Mouse (Mus musculus) regulatory T cell (primary cell): ENCODE measurements around the gene Bdp1.

Experiments
- in situ Hi-C: fragments of 300-600 bp; cut with MboI, MseI; formaldehyde crosslinking; loops from one replicate; pipeline ENCODE4 v1.15.1; 2025; ENCODE audit warnings: high pct_unique_total_duplicates

The Bdp1 gene

DNA sequence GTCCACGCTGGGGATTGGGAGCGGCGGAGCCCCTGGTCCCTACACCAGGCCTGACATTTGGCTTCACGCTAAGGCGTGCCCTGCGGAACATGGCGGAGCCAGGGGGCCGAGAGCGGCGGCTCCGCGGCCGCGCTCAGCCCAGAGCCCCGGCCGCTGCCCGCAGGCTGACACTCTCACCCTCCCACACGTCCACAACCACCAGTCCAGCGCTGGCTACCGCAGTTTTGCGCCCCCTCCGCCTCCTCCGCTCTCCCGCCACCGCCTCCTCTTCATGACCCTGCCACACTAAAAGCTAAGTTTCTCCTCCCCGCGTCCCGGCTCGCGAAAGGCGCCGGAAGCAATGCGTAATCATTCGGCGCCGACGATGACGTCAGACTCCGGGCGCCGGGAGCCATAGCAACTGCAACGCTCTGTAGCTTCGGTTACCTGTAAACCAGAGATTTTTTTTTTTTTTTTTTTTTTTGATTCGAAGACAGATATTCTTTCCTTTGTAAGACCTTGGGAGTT, at the start of gene Bdp1:
Gene Bdp1, minus strand, starts transcription at position 323 of the 507 bp plus-strand sequence.
- in situ Hi-C loops, result no loop called here

DNA sequence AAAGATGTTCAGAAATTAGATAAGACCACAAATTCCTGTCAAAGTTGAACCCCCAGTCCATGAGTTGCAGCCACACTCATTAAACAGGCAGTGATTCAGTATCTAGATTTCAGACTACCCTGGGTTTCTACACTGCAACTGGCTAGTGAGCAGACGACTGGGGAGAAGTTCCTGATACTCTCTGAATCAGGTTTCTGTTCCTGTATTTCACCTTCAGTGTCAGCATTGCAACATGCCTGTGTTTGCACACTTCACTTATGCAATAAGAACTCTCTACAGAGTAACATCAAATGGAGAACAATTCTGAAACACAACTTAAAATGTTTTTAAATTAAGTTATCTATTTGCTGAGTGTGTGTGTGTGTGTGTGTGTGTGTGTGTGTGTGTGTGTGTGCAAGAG, 48.8 kb upstream of the Bdp1 start:
- in situ Hi-C loops, result no loop called here

DNA sequence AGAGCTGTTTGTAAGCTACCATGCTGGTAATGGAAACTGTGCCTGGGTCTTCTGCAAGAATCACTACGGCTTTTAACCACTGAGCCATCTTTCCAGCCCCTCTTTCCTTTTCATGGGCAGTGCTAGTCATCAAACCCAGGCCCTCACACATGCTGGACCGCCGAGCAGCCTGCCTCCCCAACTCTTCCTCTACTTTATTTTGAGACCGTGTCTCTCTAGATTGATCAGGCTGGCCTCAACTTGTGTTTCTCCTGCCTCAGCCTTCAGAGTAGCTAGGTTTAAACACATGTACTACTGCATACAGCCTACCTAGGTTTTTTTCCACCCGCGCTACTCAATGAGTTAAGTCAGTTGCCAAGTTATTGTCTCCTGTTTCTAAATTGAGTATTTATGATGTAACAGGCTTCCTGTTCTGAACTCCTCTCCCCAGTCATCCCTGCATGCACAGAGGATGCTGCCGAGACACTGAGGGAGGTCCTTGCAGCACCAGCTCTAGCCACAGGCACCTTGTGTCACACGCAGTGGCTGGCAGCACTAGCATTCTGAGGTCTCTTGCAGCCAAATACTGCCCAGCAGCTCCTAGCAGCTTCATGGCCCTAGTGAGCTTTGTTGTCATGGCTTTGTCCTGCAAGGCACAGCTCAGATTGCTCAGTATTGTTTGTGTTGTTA, 37.9 kb upstream of the Bdp1 start:
- in situ Hi-C loops, result no loop called here

DNA sequence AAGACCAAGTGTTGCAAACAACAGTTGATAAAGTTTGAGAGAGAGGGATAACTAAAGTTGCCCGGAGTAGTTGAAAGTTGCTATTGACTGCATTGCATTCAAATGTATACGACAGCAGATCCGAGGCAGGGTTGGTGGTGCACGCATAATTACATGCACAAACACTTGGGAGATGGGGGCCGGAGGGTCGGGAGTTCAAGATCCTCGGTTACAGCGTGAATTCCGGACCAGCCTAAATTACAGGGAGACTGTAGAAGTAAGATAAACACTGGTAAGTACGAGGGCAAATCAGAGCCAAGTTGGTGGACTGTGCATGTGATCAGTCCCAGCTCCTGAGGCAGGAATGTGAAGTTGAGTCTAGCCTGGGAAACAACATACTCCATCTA, 21.4 kb upstream of the Bdp1 start:
- in situ Hi-C loops, result loop anchor here (5.0 kb wide), 1 partner anchor 357 kb away; no protein-coding TSS in a partner anchor

DNA sequence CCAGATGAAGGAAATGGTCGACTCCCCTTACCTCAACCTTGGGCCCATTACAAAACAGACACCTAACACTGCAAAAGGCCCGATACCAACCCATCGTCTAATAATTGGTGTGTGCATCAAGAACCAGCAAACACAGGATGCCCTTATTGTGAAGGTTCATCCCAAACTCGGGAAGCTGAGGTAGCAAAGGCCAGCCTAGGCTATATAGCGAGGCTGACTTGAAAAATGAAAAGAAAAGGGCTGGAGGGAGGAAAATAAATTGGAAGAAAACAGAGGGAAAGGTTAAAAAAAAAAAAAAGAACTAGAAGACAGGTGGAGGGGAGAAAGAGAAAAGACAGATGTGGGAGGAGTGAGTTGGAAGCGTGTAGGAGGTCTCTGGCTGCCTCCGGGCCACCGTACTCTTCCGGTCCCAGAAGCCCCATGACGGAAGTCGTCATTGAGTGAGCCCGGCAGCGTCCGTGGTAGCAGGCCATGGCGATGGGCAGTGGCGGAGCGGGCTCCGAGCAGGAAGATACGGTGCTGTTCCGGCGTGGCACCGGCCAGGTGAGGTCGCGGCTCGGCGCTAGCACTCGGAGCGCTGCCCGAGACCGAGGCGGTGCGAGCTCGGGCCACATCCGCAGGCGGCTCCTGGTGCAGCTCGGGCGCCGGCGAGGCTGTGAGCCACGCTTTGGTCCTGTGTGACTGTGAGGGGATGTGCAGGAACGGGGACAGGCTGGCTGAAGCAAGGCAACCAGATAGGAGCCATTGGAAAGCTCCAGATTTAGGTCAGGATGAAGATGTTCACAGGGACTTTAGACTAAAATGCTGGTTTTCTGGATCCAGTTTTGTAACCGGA, 20.8 kb upstream of the Bdp1 start, which contains the start of gene Smn1:
Gene Smn1, plus strand, starts transcription at position 430 of the 835 bp plus-strand sequence.
- in situ Hi-C loops, result loop anchor here (5.0 kb wide), 1 partner anchor 358 kb away; no protein-coding TSS in a partner anchor

DNA sequence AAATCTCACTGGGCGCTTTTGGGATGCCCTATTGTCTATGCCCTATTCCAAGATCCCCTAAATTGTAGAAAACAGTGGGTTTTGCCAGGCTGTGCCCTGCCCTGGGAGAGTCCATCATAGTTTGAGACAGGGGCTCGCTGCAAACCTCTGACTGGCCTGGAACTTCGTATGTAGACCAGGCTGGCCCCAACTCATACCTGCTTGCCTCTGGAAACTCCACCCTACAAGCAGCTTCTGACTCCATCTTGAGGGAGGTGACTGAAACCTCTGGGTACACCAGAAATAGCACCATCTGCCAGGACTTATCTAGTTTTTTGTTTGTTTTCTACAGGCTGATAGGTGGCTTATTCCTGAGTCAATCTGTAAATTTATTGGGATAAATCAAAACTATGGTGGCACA, 20.1 kb upstream of the Bdp1 start:
- in situ Hi-C loops, result no loop called here

DNA sequence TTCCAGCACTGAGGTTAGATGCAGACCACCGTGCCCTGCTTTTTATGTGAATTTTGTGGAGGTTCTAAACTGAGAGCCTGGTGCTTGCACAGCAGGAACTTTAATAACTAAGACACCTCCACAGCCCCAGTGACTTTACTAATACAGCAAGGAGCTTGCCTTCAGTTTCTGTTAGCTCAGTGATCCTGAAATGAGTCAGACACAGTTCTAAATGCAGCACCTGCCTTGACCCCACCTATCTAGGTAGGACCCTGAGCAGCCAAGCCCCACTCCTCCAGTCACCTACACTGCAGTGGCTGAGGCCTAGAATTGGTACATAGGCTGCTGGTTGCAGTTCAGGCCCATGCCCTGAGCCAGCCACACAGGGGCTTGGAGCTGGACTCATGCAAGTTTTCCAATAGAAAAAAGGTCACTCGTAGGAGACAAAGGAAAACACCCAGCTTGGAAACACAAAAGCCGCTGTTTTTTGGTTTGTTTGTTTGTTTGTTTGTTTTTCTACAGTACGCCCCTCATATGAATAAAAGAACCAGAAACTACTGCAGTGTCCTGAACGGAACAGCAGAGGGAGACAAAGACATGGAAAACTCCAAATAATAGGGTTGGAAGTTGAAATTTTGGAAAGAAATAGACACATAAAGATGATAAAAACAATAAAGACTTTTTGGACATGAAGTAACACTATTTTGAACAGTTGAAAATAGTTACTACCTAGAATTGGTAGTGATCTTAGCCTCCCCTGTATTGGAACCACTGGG, 8.5 kb upstream of the Bdp1 start:
- in situ Hi-C loops, result no loop called here

DNA sequence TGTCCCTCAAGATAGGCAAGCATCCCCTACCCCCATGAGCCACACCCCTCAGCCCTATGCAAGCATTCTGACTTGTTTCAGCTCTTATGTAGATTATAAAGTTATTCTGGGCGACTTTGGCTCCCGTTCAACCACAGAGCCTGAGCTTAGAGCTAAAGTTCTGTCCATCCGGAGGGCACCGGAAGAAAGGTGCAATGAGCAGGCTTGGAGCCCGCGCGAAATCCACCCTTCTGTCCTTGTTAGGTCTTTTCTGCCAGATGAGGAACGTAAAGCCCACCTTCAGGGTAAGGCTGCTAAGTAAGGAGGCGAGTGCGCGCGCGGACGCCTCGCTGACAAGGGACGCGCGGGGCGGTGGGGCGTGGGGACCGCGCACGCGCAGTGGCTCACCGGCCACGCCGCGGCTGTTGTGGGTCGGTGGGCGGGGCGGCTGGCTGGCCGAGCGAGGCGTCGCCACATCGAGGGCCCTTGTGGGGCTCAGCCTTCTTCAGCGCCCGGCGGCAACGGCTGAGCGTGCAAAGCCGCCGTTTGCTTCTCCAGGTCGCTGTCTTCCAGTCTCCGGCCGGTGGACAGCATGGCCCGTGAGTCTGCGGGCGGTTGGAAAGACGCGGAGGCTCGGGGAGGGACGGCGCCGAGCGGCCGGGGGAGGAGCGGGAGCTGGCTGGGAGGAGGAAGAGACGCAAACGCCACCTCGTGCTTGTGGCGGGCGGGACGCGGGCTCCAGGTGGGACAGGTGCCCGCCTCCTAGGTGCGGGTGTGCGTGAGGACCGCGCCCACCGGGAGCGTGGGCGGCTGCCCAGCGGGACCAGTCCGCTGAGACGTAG, 4.0 kb upstream of the Bdp1 start, which contains the start of gene Serf1:
Gene Serf1, plus strand, starts transcription at position 361 of the 821 bp plus-strand sequence.
- in situ Hi-C loops, result no loop called here

DNA sequence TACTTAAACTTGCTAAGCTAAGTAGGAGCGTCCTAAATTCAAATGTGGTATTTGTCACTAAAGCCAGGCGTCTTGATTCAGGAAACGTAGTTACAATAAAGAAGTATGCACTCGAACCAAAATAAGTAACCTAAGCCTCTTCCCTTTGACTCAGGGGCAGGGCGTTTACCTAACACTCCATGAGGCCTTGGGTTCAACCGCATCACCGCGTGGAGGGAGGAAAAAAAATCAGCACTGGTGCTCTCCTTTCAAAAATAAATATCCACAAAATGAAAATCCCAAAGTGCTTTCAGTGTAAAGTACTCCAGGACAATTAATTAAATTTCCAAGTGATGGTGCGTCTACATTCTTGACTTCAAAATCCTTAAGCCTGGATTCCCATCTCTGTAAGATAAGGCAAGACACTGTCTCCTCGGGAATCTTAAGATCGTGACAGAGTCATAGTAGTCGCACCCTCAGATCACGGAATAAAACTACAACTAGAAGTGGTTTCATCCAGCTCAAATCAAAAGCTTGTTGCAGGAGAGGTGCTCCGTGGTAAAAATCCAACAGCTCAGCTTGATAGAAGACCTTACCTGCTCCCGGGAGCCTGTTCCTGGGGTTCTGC, 715 bp downstream of the Bdp1 start:
- in situ Hi-C loops, result no loop called here

DNA sequence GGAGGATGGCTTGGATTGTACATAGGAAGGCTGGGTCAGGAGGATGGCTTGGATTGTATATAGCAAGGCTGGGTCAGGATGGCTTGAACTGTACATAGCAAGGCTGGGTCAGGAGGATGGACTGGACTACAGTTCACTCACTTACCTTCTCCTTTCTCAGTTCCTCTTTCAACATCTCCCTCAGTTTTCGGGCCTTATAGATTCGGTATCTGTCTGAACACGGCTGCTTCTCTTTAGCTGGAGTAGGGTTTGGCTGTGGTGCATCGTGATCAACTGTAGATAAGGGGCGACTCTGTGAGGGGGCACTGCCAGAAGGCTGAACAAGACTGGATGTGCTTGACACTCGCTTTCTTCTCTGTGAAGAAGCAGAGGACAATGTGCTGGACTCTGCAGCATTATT, 5.1 kb downstream of the Bdp1 start:
- in situ Hi-C loops, result loop anchor here (25.0 kb wide), 1 partner anchor 1837 kb away; the partner anchor contains the start of genes Ankra2 and Utp15

DNA sequence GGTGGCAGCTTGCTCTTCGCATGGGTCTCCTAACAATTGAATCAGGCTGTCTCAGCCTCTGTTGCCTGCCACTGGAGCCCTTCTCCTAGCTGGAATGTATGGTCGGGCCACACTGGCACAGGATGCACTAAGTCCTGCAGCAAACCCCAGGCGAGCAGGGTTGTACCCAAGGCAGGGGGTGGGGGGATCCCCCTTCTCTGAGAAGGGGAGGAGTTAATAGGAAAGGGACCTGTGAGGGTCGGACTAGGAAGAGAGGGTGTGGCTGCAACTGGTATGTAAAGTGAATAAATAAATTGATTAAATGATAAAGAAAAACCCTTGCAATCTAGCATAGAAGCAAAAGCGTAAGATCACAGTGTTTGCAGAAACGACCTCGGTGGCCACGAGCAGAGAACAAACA, 32.4 kb downstream of the Bdp1 start:
- in situ Hi-C loops, result loop anchor here (10.0 to 25.0 kb wide), 2 partner anchors 741 to 1207 kb away; no protein-coding TSS in a partner anchor

DNA sequence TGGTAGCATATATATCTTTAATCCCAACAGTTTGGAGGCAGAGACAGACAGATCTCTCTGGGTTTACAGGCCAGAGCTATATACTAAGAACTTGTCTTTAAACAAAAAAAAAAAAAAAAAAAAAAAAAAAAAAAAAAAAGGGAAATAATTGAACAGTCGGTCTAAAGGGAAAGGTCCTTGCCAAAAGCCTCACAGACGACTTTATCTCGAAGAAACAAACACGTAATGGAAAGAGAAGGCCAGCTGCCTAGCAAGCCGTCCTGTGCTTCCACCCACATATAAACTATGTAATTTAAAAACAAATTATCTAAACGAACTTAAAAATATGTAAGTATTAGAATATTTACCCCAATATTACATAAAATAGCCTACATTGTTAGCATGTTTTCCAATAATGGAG, 36.0 kb downstream of the Bdp1 start:
- in situ Hi-C loops, result loop anchor here (25.0 kb wide), 1 partner anchor 744 kb away; no protein-coding TSS in a partner anchor

DNA sequence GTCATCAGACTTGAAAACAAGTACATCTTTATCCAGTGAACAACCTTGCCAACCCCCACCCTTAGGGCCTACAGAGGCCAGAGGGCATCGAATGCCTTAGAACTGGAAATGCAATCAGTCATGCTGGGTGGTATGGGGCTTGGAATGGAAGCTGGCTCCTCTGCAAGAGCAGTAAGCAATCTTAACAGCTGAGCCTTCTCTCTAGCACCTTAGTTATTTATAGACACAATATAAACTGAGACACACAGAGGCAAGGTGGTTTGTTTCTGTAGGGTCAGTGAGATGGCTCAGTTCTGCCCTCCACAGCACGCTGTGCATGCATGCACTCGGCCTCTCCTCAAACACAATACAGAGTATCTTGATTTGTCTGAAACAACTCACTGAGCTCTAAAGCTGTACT, 39.9 kb downstream of the Bdp1 start:
- in situ Hi-C loops, result loop anchor here (25.0 kb wide), 1 partner anchor 748 kb away; no protein-coding TSS in a partner anchor

DNA sequence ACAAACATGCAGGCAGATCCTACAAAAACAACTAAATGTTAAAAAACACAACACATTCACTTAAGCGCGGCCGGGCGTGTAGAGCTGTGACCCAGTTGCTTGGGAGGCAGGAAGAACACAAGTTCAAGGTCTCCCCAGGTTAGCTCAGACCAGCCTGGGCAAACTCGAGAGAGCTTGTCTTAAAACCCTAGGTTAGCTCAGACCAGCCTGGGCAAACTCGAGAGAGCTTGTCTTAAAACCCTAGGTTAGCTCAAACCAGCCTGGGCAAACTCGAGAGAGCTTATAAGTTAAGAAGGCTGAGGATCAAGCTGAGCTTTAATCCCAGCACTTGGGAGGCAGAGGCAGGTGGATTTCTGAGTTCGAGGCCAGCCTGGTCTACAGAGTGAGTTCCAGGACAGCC, 46.1 kb downstream of the Bdp1 start:
- in situ Hi-C loops, result loop anchor here (25.0 kb wide), 1 partner anchor 755 kb away; no protein-coding TSS in a partner anchor

DNA sequence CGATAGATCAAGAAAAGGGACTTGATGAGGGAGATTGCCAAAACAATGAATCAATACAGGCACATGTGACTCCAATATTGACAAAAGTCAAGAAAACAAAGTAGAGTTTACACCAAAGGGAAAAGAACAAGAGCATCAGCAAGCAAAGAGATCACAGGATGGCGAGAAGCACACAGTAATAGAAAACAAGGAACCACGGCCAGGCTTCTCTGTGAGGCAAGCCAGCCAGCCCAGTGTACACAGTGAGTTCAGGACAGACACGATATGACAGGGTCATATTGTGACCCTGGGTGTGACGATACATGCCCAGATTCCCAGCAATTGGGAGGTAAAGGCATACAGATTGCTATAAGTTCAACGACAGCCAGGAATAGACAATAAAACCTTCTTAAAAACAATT, 77.9 kb downstream of the Bdp1 start:
- in situ Hi-C loops, result loop anchor here (25.0 kb wide), 1 partner anchor 611 kb away; no protein-coding TSS in a partner anchor

DNA sequence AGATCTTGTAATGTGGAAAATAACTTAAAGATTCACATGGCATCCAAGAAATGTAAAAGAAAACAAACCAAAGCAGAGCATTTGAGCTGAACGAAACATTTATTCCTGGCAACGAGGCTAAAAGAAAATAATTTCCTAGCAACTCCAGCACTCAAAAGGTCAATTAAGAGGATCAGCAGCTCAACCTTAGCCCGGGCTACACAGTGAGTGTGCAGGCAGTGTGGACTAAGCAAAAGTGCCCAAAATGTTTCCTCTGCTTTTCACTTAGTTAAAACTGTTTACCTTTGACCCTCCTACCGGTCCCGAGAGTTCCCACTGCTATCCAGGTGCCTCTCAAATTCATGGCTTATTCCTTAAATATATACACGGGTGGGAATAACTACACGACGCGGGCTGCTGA, 87.0 kb downstream of the Bdp1 start:
- in situ Hi-C loops, result no loop called here

DNA sequence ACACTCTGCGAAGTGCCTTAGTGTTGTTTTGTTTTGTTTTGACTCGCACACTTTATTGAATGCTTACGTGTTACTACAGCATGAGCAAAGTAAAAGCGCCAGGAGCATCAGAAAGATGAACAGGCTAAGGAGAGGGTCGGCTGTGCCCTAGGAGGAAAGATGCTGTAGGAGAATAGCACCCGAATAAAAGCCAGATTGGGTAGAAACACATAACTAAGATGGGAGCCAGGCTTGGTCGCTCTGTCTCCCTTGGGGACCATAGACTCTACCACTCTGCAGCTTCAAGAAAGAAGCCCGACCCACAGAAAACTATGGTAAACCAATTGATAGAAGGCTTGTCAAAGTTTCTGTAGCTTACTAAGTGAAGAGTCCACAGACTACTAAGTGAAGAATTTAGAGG, 87.9 kb downstream of the Bdp1 start:
- in situ Hi-C loops, result no loop called here

DNA sequence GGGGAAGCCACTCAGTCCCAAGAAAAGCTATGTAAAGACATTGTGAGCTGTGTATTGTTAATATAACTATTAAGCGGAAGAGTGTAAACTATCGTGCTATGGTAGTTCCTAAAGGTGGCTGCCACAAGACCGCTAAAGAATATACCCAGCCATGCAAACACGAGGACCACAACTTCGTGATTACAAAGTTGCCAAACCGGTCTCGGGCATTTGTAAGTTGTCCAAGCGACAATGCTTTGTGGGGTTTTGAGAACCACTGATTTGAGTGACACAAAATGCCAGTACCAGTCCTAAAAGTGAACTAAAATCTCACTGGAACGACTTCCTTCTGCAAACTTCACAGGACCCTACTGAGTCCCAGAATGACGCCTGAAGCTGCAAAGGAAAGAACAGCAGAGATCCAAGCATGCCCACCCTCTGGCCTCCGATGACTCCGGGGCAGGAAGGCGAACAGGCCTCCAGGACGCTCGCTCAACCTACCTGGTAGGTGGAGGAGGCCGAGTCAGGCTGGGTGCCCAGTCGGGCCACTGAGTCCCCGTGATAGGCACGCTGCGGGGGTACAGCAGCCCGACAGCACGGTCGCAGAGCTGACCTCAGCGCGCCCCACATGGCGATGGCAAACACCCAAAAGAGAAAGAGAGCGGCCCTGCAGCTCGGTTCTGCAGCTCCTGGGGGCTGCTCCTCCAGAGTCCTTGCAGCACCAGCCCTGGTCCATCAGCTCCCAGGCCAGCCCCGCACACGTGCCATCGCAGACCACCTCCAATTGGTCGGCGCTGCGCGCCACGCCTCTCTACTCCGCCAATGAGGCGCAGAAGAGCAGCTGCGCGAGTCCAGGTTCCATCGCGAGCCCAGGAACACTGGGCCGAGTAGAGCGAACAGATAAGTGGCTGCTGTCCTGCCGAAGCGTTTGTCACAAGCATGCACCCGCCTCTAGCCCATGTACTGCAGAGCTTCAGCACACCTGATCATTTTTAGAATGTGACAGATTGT, 88.7 kb downstream of the Bdp1 start, which contains the start of gene Mccc2:
Gene Mccc2, minus strand, starts transcription at position 734 of the 990 bp plus-strand sequence.
- in situ Hi-C loops, result no loop called here
